Mouse (Mus musculus) liver, embryonic 15.5 days (tissue): Measurements from ENCODE around the gene Mpdz. TPM values are rescaled to one million over a fixed set of nuclear protein-coding genes. Genes with fewer than 3 reads are reported as not detected.

Source experiments
- ATAC-seq: fragments of 200-750 bp; cut with Nextera tagmentation; 2 replicates; pipeline ENCODE4 v1.8.0; 2017; ENCODE audit warnings: moderate number of reproducible peaks, mild to moderate bottlenecking, moderate library complexity; ENCODE audit not compliant: insufficient read depth
- H3K27ac ChIP-seq: fragments of 300-500 bp; sonication (generic); replicated peaks from 2 replicates; pipeline ENCODE4 v1.5.1; 2015; ENCODE audit warnings: mild to moderate bottlenecking, inconsistent platforms
- H3K27me3 ChIP-seq: fragments of 300-500 bp; sonication (generic); 2 replicates; pipeline ENCODE4 v1.6.1; 2015; ENCODE audit warnings: mild to moderate bottlenecking, inconsistent platforms
- H3K36me3 ChIP-seq: fragments of 300-500 bp; sonication (generic); replicated peaks from 2 replicates; pipeline ENCODE4 v1.6.1; 2015; ENCODE audit warnings: moderate library complexity, mild to moderate bottlenecking, inconsistent platforms
- H3K4me1 ChIP-seq: fragments of 300-500 bp; sonication (generic); replicated peaks from 2 replicates; pipeline ENCODE4 v1.6.1; 2015; ENCODE audit warnings: inconsistent platforms
- H3K4me2 ChIP-seq: fragments of 300-500 bp; sonication (generic); 2 replicates; pipeline ENCODE4 v1.6.1; 2015; ENCODE audit warnings: moderate library complexity, mild to moderate bottlenecking, inconsistent platforms
- H3K4me3 ChIP-seq: fragments of 300-500 bp; sonication (generic); replicated peaks from 2 replicates; pipeline ENCODE4 v1.5.1; 2015; ENCODE audit warnings: mild to moderate bottlenecking, inconsistent platforms
- H3K9ac ChIP-seq: fragments of 300-500 bp; sonication (generic); 2 replicates; pipeline ENCODE4 v1.6.1; 2015; ENCODE audit warnings: moderate library complexity, mild to moderate bottlenecking, inconsistent platforms
- H3K9me3 ChIP-seq: fragments of 300-500 bp; sonication (generic); replicated peaks from 2 replicates; pipeline ENCODE4 v1.6.1; 2016; ENCODE audit warnings: inconsistent platforms
- WGBS: fragments of 180-500 bp; shearing (Covaris S2); methylation state at CpG from one replicate; pipeline ENCODE4 v1.1.7; 2015; ENCODE audit warnings: mixed read lengths; ENCODE audit not compliant: insufficient replicate concordance; 5-methylcytosine and 5-hydroxymethylcytosine counted together
- polyA plus RNA-seq: library from polyadenylated mRNA; unstranded; fragments of >200 nt; fragmentation: Nextera tagmentation; extraction: Ambion mirVana; gene quantifications from 2 replicates; pipeline ENCODE4 v1.2.1, GENCODE M21; 2015

Mpdz gene
- polyA plus RNA-seq, 1 experiment from 2014 or later, result 2.6 TPM

DNA sequence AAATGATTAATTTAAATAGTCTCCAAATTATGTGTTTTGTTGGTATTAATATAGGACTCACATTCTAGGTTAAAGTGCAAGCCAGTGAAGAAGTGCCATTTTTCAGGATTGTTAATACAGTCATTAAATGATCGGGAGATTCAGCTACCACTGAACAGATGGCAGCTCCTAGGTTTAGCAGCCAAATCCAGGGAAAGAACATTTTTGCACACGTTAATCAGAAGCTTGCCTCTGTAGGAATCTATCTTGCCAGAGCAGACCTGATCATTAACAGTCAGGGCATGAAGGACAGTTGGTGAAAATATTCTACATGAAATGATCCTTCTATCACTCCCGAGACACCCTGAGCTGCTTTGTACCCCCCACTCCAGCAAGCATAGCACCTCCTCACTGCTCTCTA is 120.4 kb downstream of the Mpdz start:
- no peak for ATAC-seq
- no peak overlapping the region for H3K4me3 ChIP-seq
- no peaks in the 10 kb centered on the region for H3K4me1 ChIP-seq
- no peaks in the 10 kb centered on the region for H3K36me3 ChIP-seq
- no peaks in the 10 kb centered on the region for H3K27me3 ChIP-seq
- no peak overlapping the region for H3K9ac ChIP-seq
- no peaks in the 10 kb centered on the region for H3K9me3 ChIP-seq
- H3K4me2 ChIP-seq, result no peak overlapping the region
- no peak overlapping the region for H3K27ac ChIP-seq
- WGBS, result 51% methylated on average over 3 of the region's 3 CpGs

DNA sequence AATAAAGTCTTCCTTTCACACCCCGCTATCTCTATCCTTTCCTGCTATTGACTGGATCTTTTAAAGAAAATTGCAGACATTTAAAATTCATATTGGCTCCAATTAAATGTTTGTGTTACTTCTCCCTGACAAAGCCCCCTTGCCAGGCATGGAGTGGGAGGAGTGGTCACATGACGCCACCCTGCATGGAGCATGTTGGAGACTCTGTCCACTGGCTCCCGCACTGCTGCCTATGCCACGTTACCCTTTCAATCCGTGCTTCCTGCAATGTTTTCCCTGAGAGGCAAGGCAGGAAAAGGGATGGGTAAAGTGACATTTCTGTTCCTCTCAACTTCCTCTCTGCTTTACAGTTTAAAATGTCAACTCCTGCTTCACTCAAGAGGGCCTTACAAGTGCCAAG is 128.0 kb downstream of the Mpdz start:
- Histone ChIP-seq H3K27me3 (no peaks in the 10 kb centered on the region), H3K36me3 (no peaks in the 10 kb centered on the region), H3K9ac (no peak overlapping the region), H3K9me3 (no peaks in the 10 kb centered on the region), H3K4me1 (no peaks in the 10 kb centered on the region), H3K4me2 (no peak overlapping the region), H3K4me3 (no peak overlapping the region), H3K27ac (no peak overlapping the region)
- ATAC-seq, result no peak
- WGBS, result 62% methylated on average over 5 of the region's 5 CpGs

DNA sequence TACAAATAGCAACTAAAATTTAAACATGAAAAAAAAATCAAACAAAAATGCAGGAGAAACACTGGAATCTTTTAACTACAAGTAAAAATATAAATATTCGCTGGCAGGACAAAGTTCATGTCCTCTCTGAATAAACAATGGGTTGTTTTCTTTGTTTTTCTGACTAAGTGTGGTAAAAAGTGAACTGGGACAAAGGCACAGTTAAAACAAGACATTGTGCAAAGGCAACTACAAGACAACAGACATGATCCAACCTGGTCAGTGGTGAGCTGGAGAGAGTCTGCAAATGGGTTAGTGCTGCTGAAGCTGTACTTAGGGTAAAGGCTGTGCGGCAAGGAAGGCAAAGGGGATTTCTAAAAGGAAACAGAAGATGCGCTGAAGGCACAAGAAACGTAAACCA is 129.4 kb downstream of the Mpdz start:
- no peak for ATAC-seq
- no peaks in the 10 kb centered on the region for H3K4me1 ChIP-seq
- H3K9me3 ChIP-seq, result no peaks in the 10 kb centered on the region
- no peak overlapping the region for H3K9ac ChIP-seq
- no peaks in the 10 kb centered on the region for H3K36me3 ChIP-seq
- no peak overlapping the region for H3K4me3 ChIP-seq
- no peaks in the 10 kb centered on the region for H3K27me3 ChIP-seq
- no peak overlapping the region for H3K4me2 ChIP-seq
- 59% methylated on average over 4 of the region's 4 CpGs for WGBS
- H3K27ac ChIP-seq, result no peak overlapping the region

DNA sequence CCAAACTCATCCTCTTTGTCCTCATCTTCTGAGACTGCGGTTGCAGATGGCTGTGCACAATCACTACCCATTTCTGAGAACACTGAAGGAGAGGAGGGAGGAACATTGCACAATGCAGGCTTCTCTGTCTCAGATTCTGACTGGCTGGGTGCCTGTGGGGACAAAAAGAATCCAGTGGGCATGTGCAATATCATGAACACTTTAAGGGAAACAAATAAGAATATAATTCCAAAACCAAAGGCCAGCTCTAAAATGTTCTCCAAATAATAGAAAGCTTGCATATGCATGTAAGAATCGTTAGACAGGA is 132.5 kb downstream of the Mpdz start:
- no peak overlapping the region for H3K27ac ChIP-seq
- WGBS, result 53% methylated on average over 2 of the region's 2 CpGs
- no peaks in the 10 kb centered on the region for H3K36me3 ChIP-seq
- H3K9me3 ChIP-seq, result no peaks in the 10 kb centered on the region
- no peak overlapping the region for H3K4me2 ChIP-seq
- ATAC-seq, result no peak
- H3K9ac ChIP-seq, result no peak overlapping the region
- H3K27me3 ChIP-seq, result no peaks in the 10 kb centered on the region
- no peaks in the 10 kb centered on the region for H3K4me1 ChIP-seq
- H3K4me3 ChIP-seq, result no peak overlapping the region

DNA sequence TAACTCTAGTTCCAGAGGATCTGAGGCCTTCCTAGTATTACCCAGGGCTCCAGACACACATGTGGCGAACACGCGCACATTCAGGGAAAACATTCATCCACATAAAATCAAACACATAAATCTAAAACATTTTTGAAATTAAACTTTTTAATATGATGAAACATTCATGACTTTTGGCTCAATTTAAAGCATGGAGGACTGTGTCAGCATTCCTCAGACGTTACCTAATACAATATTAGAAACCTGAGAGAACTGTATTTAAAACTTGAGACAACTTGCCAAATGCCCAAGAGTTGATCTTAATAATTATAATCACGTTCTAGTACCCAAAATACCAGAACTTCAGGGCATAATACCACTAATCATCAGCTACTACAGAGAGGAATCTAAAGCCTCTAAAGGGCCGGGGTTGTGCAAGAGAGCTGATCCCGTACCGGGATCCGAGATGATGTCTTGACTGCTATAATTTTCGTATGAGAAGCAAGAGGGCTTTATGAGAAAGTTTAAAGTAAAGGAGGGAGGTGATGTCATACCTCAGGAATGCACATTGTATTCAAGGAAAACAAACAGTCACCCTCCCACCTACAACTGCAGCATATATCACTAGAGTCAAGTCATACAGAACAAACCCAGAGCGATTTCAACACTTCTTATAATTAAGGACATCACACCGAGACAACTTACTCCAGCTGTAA is 133.0 kb downstream of the Mpdz start:
- Histone ChIP-seq H3K4me2 (no peak overlapping the region), H3K4me3 (no peak overlapping the region), H3K36me3 (no peaks in the 10 kb centered on the region), H3K9ac (no peak overlapping the region), H3K27me3 (no peaks in the 10 kb centered on the region), H3K9me3 (no peaks in the 10 kb centered on the region), H3K4me1 (no peaks in the 10 kb centered on the region), H3K27ac (no peak overlapping the region)
- WGBS, result 61% methylated on average over 12 of the region's 12 CpGs
- no peak for ATAC-seq

DNA sequence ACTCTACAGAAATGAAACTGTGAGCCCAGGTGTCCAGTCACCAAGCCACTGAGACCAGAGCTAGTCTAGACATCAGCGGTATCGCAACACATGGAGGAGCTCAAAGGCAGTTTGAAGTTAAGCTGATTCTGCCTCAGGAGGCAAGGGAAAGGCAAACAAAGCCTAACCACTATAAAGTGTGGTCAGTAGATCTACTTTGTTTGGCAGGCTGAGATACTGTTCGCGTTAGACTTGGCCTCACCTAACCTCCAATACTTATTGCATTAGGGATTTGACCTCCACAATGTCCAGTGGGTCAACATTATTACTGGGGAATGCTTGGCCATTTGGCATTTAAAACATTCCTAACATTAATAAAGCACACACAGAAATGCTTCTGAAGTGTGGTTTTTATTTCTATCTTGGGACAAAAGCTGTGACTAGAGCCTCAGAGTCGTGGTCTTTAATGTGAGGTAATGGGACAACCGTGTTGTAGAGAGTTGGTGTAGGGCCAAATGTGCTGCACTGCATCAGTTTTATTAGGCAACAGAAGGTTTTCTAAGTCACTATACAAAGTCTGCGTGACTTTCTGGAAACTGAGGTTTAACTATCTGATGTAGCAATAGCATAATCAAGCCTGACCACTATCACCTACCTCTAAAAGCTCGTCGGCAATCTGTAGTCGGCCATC is 134.9 kb downstream of the Mpdz start:
- H3K27ac ChIP-seq, result no peak overlapping the region
- H3K4me2 ChIP-seq, result no peak overlapping the region
- H3K9me3 ChIP-seq, result no peaks in the 10 kb centered on the region
- H3K27me3 ChIP-seq, result no peaks in the 10 kb centered on the region
- H3K9ac ChIP-seq, result no peak overlapping the region
- no peak for ATAC-seq
- 66% methylated on average over 10 of the region's 10 CpGs for WGBS
- no peak overlapping the region for H3K4me3 ChIP-seq
- H3K36me3 ChIP-seq, result no peaks in the 10 kb centered on the region
- H3K4me1 ChIP-seq, result no peaks in the 10 kb centered on the region

- Histone ChIP-seq H3K27ac (no peak overlapping the region), H3K27me3 (no peaks in the 10 kb centered on the region), H3K4me2 (no peak overlapping the region), H3K36me3 (no peaks in the 10 kb centered on the region), H3K4me3 (no peak overlapping the region), H3K9ac (no peak overlapping the region), H3K4me1 (no peaks in the 10 kb centered on the region), H3K9me3 (no peaks in the 10 kb centered on the region)
- 66% methylated on average over 3 of the region's 3 CpGs for WGBS
- ATAC-seq, result no peak
These were observed 140.6 kb downstream of the Mpdz start for GRCm38 (mm10) chr4:81302056-81302455.

DNA sequence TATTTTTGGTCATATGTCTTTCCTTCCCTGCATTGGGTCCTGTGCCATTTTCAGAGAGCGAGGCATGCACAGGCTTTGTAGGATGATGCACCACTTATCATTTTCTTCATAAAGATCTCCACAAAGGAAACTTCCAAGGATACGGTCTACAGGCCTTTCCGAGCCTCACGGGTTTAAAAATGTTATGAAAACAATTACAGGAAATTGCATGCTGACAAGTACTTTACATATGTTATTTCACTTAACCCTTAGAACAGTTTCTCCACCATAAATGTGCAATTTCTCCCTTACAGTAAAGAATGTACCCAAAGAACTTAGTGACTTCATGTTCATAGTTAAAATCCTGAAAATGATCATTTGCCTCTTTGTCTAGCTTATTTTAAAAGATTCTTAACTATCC is 144.2 kb downstream of the Mpdz start:
- no peaks in the 10 kb centered on the region for H3K4me1 ChIP-seq
- no peaks in the 10 kb centered on the region for H3K36me3 ChIP-seq
- ATAC-seq, result no peak
- H3K4me3 ChIP-seq, result no peak overlapping the region
- H3K27me3 ChIP-seq, result no peaks in the 10 kb centered on the region
- H3K27ac ChIP-seq, result no peak overlapping the region
- H3K4me2 ChIP-seq, result no peak overlapping the region
- no peak overlapping the region for H3K9ac ChIP-seq
- no peaks in the 10 kb centered on the region for H3K9me3 ChIP-seq
- 64% methylated on average over 4 of the region's 4 CpGs for WGBS

DNA sequence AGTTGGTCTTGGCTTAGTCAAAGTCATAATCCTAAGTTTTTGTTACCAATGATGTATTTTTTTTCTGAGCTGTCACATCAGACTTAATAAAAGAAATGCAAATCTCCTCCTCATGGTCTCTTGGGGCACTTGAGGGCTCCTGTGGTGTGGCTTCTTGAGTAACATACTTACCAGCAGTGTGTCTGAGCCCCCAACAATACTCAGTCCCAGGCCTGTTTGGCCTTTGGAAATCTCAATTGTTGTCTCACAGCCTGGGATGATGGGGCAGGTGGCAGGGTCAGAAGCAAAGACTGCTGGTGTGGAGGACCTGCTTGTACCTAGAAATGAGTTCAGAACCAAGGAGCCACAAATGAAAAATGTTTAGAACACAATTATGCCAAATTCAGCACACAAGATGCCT is 149.3 kb downstream of the Mpdz start:
- Histone ChIP-seq H3K4me2 (no peak overlapping the region), H3K27me3 (no peaks in the 10 kb centered on the region), H3K36me3 (no peaks in the 10 kb centered on the region), H3K4me3 (no peak overlapping the region), H3K9me3 (no peaks in the 10 kb centered on the region), H3K9ac (no peak overlapping the region), H3K4me1 (no peaks in the 10 kb centered on the region), H3K27ac (no peak overlapping the region)
- no peak for ATAC-seq

- no peak for ATAC-seq
- Histone ChIP-seq H3K27ac (no peak overlapping the region), H3K4me2 (no peak overlapping the region), H3K4me3 (no peak overlapping the region), H3K9ac (no peak overlapping the region), H3K36me3 (no peaks in the 10 kb centered on the region; the same call in 1 of the 2 replicates), H3K27me3 (no peaks in the 10 kb centered on the region), H3K9me3 (no peaks in the 10 kb centered on the region), H3K4me1 (no peaks in the 10 kb centered on the region)
- WGBS, result 70% methylated on average over 4 of the region's 4 CpGs
These were observed 157.1 kb downstream of the Mpdz start for GRCm38 (mm10) chr4:81285564-81285963.

GRCm38 (mm10) chr4:81283611-81284010 is 159.0 kb downstream of the Mpdz start:
- H3K9me3 ChIP-seq, result no peaks in the 10 kb centered on the region
- no peak overlapping the region for H3K27ac ChIP-seq
- 65% methylated on average over 3 of the region's 3 CpGs for WGBS
- H3K4me2 ChIP-seq, result no peak overlapping the region
- H3K9ac ChIP-seq, result no peak overlapping the region
- H3K27me3 ChIP-seq, result no peaks in the 10 kb centered on the region
- H3K4me3 ChIP-seq, result no peak overlapping the region
- no peaks in the 10 kb centered on the region for H3K4me1 ChIP-seq
- no peaks in the 10 kb centered on the region; the same call in 1 of the 2 replicates for H3K36me3 ChIP-seq
- ATAC-seq, result no peak

GRCm38 (mm10) chr4:81283081-81283480 is 159.5 kb downstream of the Mpdz start:
- Histone ChIP-seq H3K4me3 (no peak overlapping the region), H3K9ac (no peak overlapping the region), H3K4me2 (no peak overlapping the region), H3K27me3 (no peaks in the 10 kb centered on the region), H3K4me1 (no peaks in the 10 kb centered on the region), H3K36me3 (no peaks in the 10 kb centered on the region; the same call in 1 of the 2 replicates), H3K27ac (no peak overlapping the region), H3K9me3 (no peaks in the 10 kb centered on the region)
- WGBS, result 74% methylated on average over 6 of the region's 6 CpGs
- ATAC-seq, result no peak
